Mouse (Mus musculus): ENCODE data around the gene Haspin.

Gene Haspin

GRCm38 (mm10) chr11:73090826-73091225 lies 47.3 kb downstream of the Haspin start:
- ATAC-seq (ENCODE audit: low TSS enrichment) = peak; percentile 56

- ATAC-seq (ENCODE audit: low TSS enrichment) = no peak
Measured at GRCm38 (mm10) chr11:73090283-73090682, 47.8 kb downstream of the Haspin start, which contains the start of gene Itgae. TSS of gene Itgae (plus strand) at chr11:73090583.

- ATAC-seq (ENCODE audit: low TSS enrichment) = no peak
Measured at GRCm38 (mm10) chr11:73087700-73088480, 50.2 kb downstream of the Haspin start.
